In genomic region chr4:137887993-137888388, GRCm38 (mm10) we compare ENCODE assay signal across 15 mouse cellular contexts. TPM values are rescaled to one million over a fixed set of nuclear protein-coding genes. Genes with fewer than 3 reads are reported as not detected.
DNase-seq lines count a peak whose midpoint lies in the region; ATAC-seq and TF ChIP-seq lines count a peak whose summit lies in the region.
"Had no signal": no experiment of that assay in that cellular context is flagged by ENCODE, and none has a peak within 500 bp of the region (broad histone marks: within the 10 kb centered on the region; RNA-seq: fewer than 3 reads in every experiment).

No protein-coding gene starts in this region.

- peak; percentile 31; the same call in 1 of the 2 replicates for TF ChIP-seq POLR2A in lung, adult 2 months (IDR thresholded peaks at IDR 0.05; ENCODE audit: borderline replicate concordance, extremely low read depth, low read depth, low read length)

- 0 out of 2 replicates have a peak overlapping the region, but pooled peaks have one; percentile 10 for H3K27ac ChIP-seq in heart, embryonic 12.5 days (ENCODE audit: poor library complexity, severe bottlenecking)
- H3K27ac ChIP-seq in heart, embryonic 16.5 days (ENCODE audit: low read length): no peak overlapping the region
- no peak overlapping the region for H3K27ac ChIP-seq in forebrain, embryonic 15.5 days (replicated peaks)
- no peak overlapping the region; the same call in 1 of the 2 replicates for H3K27ac ChIP-seq in forebrain, postnatal 0 days (ENCODE audit: low read depth, low read length)
- H3K27ac ChIP-seq: liver, embryonic 15.5 days; midbrain, embryonic 15.5 days had no signal

- intact Hi-C loops in heart, postnatal 10 days (cut with DNase I): no loop called here

- 46% methylated on average over 8 of the region's 8 CpGs for WGBS in heart, embryonic 12.5 days
- WGBS in heart, embryonic 16.5 days: 51% methylated on average over 8 of the region's 8 CpGs
- 20% methylated on average over 8 of the region's 8 CpGs for WGBS in lung, adult 2 months
- 89% methylated on average over 8 of the region's 8 CpGs for WGBS in forebrain, embryonic 15.5 days
- 91% methylated on average over 8 of the region's 8 CpGs for WGBS in forebrain, postnatal 0 days

- H3K27me3 ChIP-seq in heart, embryonic 12.5 days (replicated peaks): no peaks in the 10 kb centered on the region
- H3K27me3 ChIP-seq in heart, embryonic 16.5 days (ENCODE audit: control insufficient read depth, insufficient read depth, low read length): no peaks in the 10 kb centered on the region
- H3K27me3 ChIP-seq in forebrain, embryonic 15.5 days: no peaks in the 10 kb centered on the region
- no peaks in the 10 kb centered on the region for H3K27me3 ChIP-seq in forebrain, postnatal 0 days (ENCODE audit: insufficient read depth, low read length)
- H3K27me3 ChIP-seq: midbrain, embryonic 15.5 days had no signal

- H3K4me1 ChIP-seq in heart, embryonic 12.5 days (replicated peaks): peaks cover 62% of the 10 kb centered on the region
- H3K4me1 ChIP-seq in heart, embryonic 16.5 days (ENCODE audit: control insufficient read depth, insufficient read depth, low read length): peaks cover 7% of the 10 kb centered on the region; the same call in 1 of the 2 replicates
- peaks cover 57% of the 10 kb centered on the region for H3K4me1 ChIP-seq in lung, adult 2 months (ENCODE audit: control insufficient read depth, insufficient read depth, low read length)
- peaks cover 37% of the 10 kb centered on the region for H3K4me1 ChIP-seq in forebrain, embryonic 15.5 days
- H3K4me1 ChIP-seq in forebrain, postnatal 0 days (ENCODE audit: insufficient read depth): peaks cover 28% of the 10 kb centered on the region

- H3K36me3 ChIP-seq in heart, embryonic 12.5 days: no peaks in the 10 kb centered on the region
- no peaks in the 10 kb centered on the region for H3K36me3 ChIP-seq in heart, embryonic 16.5 days (ENCODE audit: control insufficient read depth, insufficient read depth)
- no peaks in the 10 kb centered on the region for H3K36me3 ChIP-seq in forebrain, embryonic 15.5 days
- no peaks in the 10 kb centered on the region; the same call in 1 of the 2 replicates for H3K36me3 ChIP-seq in forebrain, postnatal 0 days (ENCODE audit: insufficient read depth)
- H3K36me3 ChIP-seq: liver, embryonic 15.5 days; midbrain, embryonic 15.5 days had no signal

- H3K9ac ChIP-seq in heart, embryonic 12.5 days: no peak overlapping the region
- H3K9ac ChIP-seq in heart, embryonic 16.5 days (ENCODE audit: low read length): no peak overlapping the region
- H3K9ac ChIP-seq in forebrain, embryonic 15.5 days (replicated peaks): no peak overlapping the region
- H3K9ac ChIP-seq in forebrain, postnatal 0 days: no peak overlapping the region
- H3K9ac ChIP-seq: liver, embryonic 15.5 days; midbrain, embryonic 15.5 days had no signal

- 0 out of 2 replicates have a peak overlapping the region, but pooled peaks have one; percentile 9 for H3K4me2 ChIP-seq in heart, embryonic 12.5 days
- H3K4me2 ChIP-seq in heart, embryonic 16.5 days (ENCODE audit: low read depth, low read length): no peak overlapping the region
- no peak overlapping the region for H3K4me2 ChIP-seq in forebrain, embryonic 15.5 days (replicated peaks)
- no peak overlapping the region for H3K4me2 ChIP-seq in forebrain, postnatal 0 days (ENCODE audit: low read depth)
- H3K4me2 ChIP-seq: liver, embryonic 15.5 days; midbrain, embryonic 15.5 days had no signal

- no peak for DNase-seq in heart, postnatal 10 days
- peak; percentile 58 for DNase-seq in lung, adult 2 months
- no peak for DNase-seq in B cell, adult 2 months
- no peak for DNase-seq in forebrain, postnatal 0 days
- DNase-seq: cerebellum, adult 11-12 months; right cerebral cortex, postnatal 4 days; thymus, postnatal 36 days had no signal

- peak; percentile 75 for ATAC-seq in heart, embryonic 12.5 days (ENCODE audit: insufficient number of reproducible peaks, low FRiP score)
- ATAC-seq in heart, embryonic 16.5 days (replicated peaks; ENCODE audit: extremely low read depth, insufficient read depth, low FRiP score): 0 out of 2 replicates have a peak, but pooled peaks have one; percentile 46
- peak; percentile 16; the same call in 1 of the 2 replicates for ATAC-seq in megakaryocyte progenitor cell, adult 5-6 weeks (replicated peaks; ENCODE audit: poor library complexity)
- ATAC-seq in forebrain, embryonic 15.5 days (replicated peaks): no peak
- no peak for ATAC-seq in forebrain, postnatal 0 days
- ATAC-seq: CD4-positive, CD25-positive, alpha-beta regulatory T cell, adult 4 months; hindbrain, embryonic 16.5 days; midbrain, embryonic 15.5 days had no signal

- no peak overlapping the region for H3K4me3 ChIP-seq in heart, embryonic 12.5 days
- no peak overlapping the region for H3K4me3 ChIP-seq in heart, embryonic 16.5 days (ENCODE audit: low read length)
- H3K4me3 ChIP-seq in lung, adult 2 months (replicated peaks; ENCODE audit: extremely low read depth, low read depth, low read length): no peak overlapping the region
- no peak overlapping the region for H3K4me3 ChIP-seq in forebrain, embryonic 15.5 days
- H3K4me3 ChIP-seq in forebrain, postnatal 0 days (ENCODE audit: low read depth, low read length): no peak overlapping the region
- H3K4me3 ChIP-seq: liver, embryonic 15.5 days; midbrain, embryonic 15.5 days had no signal

- no peaks in the 10 kb centered on the region for H3K9me3 ChIP-seq in heart, embryonic 12.5 days (replicated peaks)
- H3K9me3 ChIP-seq in heart, embryonic 16.5 days (replicated peaks; ENCODE audit: control insufficient read depth, low read length): no peaks in the 10 kb centered on the region
- H3K9me3 ChIP-seq in forebrain, embryonic 15.5 days: no peaks in the 10 kb centered on the region
- H3K9me3 ChIP-seq in forebrain, postnatal 0 days (ENCODE audit: low read length): no peaks in the 10 kb centered on the region
- H3K9me3 ChIP-seq: liver, embryonic 15.5 days; midbrain, embryonic 15.5 days had no signal

- peak; percentile 41 for TF ChIP-seq CTCF in lung, adult 2 months (IDR thresholded peaks at IDR 0.05; ENCODE audit: insufficient read depth, low read length)
- TF ChIP-seq CTCF in forebrain, postnatal 0 days (IDR thresholded peaks at IDR 0.05; ENCODE audit: low read depth): no peak

RNA-seq across cellular contexts. Expression of gene Ece1, which starts 26.0 kb away (rescaled TPM):
- polyA plus RNA-seq in heart, embryonic 12.5 days (2016; fragmentation: Nextera tagmentation; extraction: Ambion mirVana): 122 and 144 TPM in 2 replicates
- total RNA-seq in heart, postnatal 10 days (2021): 100 to 1,000 TPM; 109 to 129 TPM
- polyA plus RNA-seq in heart, embryonic 16.5 days (2015; fragmentation: Nextera tagmentation; extraction: Ambion mirVana): 57.2 and 69.2 TPM in 2 replicates
- polyA plus RNA-seq in lung, adult 2 months (2012; rRNA removed): 111 and 113 TPM in 2 replicates
- total RNA-seq in megakaryocyte progenitor cell, adult 5-6 weeks (2015): 6.2 and 7.3 TPM in 2 replicates
- 2.9 and 3.2 TPM in 2 replicates for total RNA-seq in megakaryocyte progenitor cell, adult 5-6 weeks (2017)
- 10.1 and 11.2 TPM in 2 replicates for polyA plus RNA-seq in forebrain, embryonic 15.5 days (2015; fragmentation: Nextera tagmentation; extraction: Ambion mirVana)
- 24.1 and 32.1 TPM in 2 replicates for total RNA-seq in forebrain, postnatal 0 days (2014; rRNA removed)
- 14.4 and 16.2 TPM in 2 replicates for polyA plus RNA-seq in forebrain, postnatal 0 days (2015; fragmentation: Nextera tagmentation; extraction: Ambion mirVana)

Comparison
In these comparisons a context has a peak if more than half of its experiments do, and no peak if none do; other contexts are left out.
1. ATAC-seq: peak in heart, embryonic 12.5 days (single experiment), heart, embryonic 16.5 days (single experiment) and megakaryocyte progenitor cell, adult 5-6 weeks (single experiment); none in forebrain, embryonic 15.5 days (single experiment) and forebrain, postnatal 0 days (single experiment).